Mouse (Mus musculus) embryonic facial prominence, embryonic 12.5 days (tissue): ENCODE data around the gene Slc48a1. TPM values are rescaled to one million over a fixed set of nuclear protein-coding genes. Genes with fewer than 3 reads are reported as not detected.

Experiments
- ATAC-seq: fragments of 200-750 bp; cut with Nextera tagmentation; 2 replicates; pipeline ENCODE4 v1.8.0; 2017; ENCODE audit not compliant: insufficient number of reproducible peaks, insufficient read depth, low FRiP score, low TSS enrichment
- H3K27ac ChIP-seq: fragments of 300-500 bp; sonication (generic); 2 replicates; pipeline ENCODE4 v1.5.1; 2016; ENCODE audit warnings: mild to moderate bottlenecking
- H3K27me3 ChIP-seq: fragments of 300-500 bp; sonication (generic); 2 replicates; pipeline ENCODE4 v1.6.1; 2016; ENCODE audit warnings: mild to moderate bottlenecking, moderate library complexity
- H3K36me3 ChIP-seq: fragments of 300-500 bp; sonication (generic); 2 replicates; pipeline ENCODE4 v1.6.1; 2016; ENCODE audit warnings: mild to moderate bottlenecking
- H3K4me1 ChIP-seq: fragments of 300-500 bp; sonication (generic); 2 replicates; pipeline ENCODE4 v1.6.1; 2016
- H3K4me2 ChIP-seq: fragments of 300-500 bp; sonication (generic); replicated peaks from 2 replicates; pipeline ENCODE4 v1.6.1; 2016; ENCODE audit warnings: mild to moderate bottlenecking, moderate library complexity
- H3K4me3 ChIP-seq: fragments of 300-500 bp; sonication (generic); 2 replicates; pipeline ENCODE4 v1.5.1; 2016; ENCODE audit warnings: mild to moderate bottlenecking
- H3K9ac ChIP-seq: fragments of 300-500 bp; sonication (generic); 2 replicates; pipeline ENCODE4 v1.6.1; 2016; ENCODE audit warnings: mild to moderate bottlenecking, moderate library complexity
- H3K9me3 ChIP-seq: fragments of 300-500 bp; sonication (generic); 2 replicates; pipeline ENCODE4 v1.6.1; 2016; ENCODE audit warnings: mild to moderate bottlenecking, moderate library complexity
- WGBS: fragments of 180-500 bp; shearing (Covaris S2); methylation state at CpG from one replicate; pipeline ENCODE4 v1.1.7; 2016; 5-methylcytosine and 5-hydroxymethylcytosine counted together
- polyA plus RNA-seq: library from polyadenylated mRNA; unstranded; fragments of >200 nt; fragmentation: Nextera tagmentation; extraction: Ambion mirVana; gene quantifications from 2 replicates; pipeline ENCODE4 v1.2.1, GENCODE M21; 2016

Slc48a1 gene
- polyA plus RNA-seq, 1 experiment from 2014 or later = 32.6 TPM

DNA sequence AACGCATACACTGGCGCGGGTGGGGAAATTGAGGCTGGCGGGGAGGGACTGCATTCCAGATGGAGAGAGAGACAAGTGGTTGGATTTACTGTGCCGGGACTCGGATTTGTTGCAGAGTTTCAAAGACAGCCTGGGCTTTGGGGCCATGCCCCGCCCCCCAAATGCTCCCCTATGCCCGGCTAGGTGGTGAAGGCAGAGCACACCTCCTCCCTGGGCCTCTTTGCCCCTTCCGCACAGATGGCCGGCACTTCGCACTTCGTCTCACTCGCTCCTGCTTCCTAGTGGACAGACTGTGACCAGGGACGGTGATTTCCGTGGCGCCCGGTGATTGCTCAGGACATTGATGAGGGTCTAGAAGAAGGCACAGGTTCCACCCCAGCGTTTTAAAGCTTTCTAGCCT lies 10.1 kb upstream of the Slc48a1 start:
- H3K27ac ChIP-seq = 0 out of 2 replicates have a peak overlapping the region, but pooled peaks have one; percentile 54
- peaks cover 43% of the 10 kb centered on the region for H3K4me1 ChIP-seq

GRCm38 (mm10) chr15:97770280-97770679 lies 8.0 kb upstream of the Slc48a1 start:
- ATAC-seq = no peak
- Histone ChIP-seq H3K4me2 (no peak overlapping the region), H3K4me3 (no peak overlapping the region), H3K27ac (no peak overlapping the region), H3K9ac (no peak overlapping the region), H3K36me3 (no peaks in the 10 kb centered on the region), H3K4me1 (peaks cover 48% of the 10 kb centered on the region), H3K27me3 (peaks cover 33% of the 10 kb centered on the region), H3K9me3 (no peaks in the 10 kb centered on the region)
- 76% methylated on average over 8 of the region's 8 CpGs for WGBS

More for the DNA sequence above, 10.1 kb upstream of the Slc48a1 start:
- H3K4me2 ChIP-seq = peak overlapping the region; percentile 94
- H3K27me3 ChIP-seq = peaks cover 41% of the 10 kb centered on the region
- peak overlapping the region; percentile 47 for H3K9ac ChIP-seq
- H3K9me3 ChIP-seq = no peaks in the 10 kb centered on the region
- 1% methylated on average over 18 of the region's 18 CpGs for WGBS
- no peak for ATAC-seq
- H3K4me3 ChIP-seq = peak overlapping the region; percentile 48
- H3K36me3 ChIP-seq = no peaks in the 10 kb centered on the region

DNA sequence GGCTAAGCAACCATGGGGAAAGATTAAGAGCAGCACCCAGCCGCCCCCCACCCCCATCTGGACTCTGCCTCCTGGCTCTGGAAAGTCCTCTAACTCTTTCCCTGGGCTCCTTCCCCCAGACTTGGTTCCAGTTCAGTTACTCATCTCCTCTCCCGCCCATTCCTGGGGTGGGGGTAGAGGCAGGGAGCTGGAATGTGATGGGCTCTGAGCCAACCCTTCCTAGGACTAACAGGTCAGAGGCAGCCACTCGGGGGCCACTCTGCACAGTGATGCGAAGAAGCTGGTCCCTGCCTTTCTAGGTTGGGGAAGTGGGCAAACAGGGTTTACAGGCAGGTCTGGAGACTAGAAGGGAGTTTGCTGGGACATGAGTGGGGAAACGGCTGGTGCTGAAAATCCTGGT lies 5.2 kb upstream of the Slc48a1 start:
- Histone ChIP-seq H3K27ac (peak overlapping the region; percentile 77), H3K9ac (no peak overlapping the region), H3K27me3 (peaks cover 10% of the 10 kb centered on the region), H3K9me3 (no peaks in the 10 kb centered on the region), H3K4me1 (peaks cover 24% of the 10 kb centered on the region), H3K36me3 (no peaks in the 10 kb centered on the region), H3K4me3 (no peak overlapping the region), H3K4me2 (peak overlapping the region; percentile 10; the same call in 1 of the 2 replicates)
- ATAC-seq = peak; percentile 67; the same call in 1 of the 2 replicates
- WGBS = 24% methylated on average over 5 of the region's 5 CpGs

GRCm38 (mm10) chr15:97773961-97774370 lies 4.4 kb upstream of the Slc48a1 start:
- Histone ChIP-seq H3K27ac (peak overlapping the region; percentile 77), H3K9me3 (no peaks in the 10 kb centered on the region), H3K36me3 (no peaks in the 10 kb centered on the region), H3K9ac (no peak overlapping the region; the same call in 1 of the 2 replicates), H3K4me2 (no peak overlapping the region), H3K27me3 (peaks cover 9% of the 10 kb centered on the region; the same call in 1 of the 2 replicates), H3K4me3 (no peak overlapping the region), H3K4me1 (peaks cover 18% of the 10 kb centered on the region)
- 54% methylated on average over 5 of the region's 5 CpGs for WGBS
- ATAC-seq = no peak

DNA sequence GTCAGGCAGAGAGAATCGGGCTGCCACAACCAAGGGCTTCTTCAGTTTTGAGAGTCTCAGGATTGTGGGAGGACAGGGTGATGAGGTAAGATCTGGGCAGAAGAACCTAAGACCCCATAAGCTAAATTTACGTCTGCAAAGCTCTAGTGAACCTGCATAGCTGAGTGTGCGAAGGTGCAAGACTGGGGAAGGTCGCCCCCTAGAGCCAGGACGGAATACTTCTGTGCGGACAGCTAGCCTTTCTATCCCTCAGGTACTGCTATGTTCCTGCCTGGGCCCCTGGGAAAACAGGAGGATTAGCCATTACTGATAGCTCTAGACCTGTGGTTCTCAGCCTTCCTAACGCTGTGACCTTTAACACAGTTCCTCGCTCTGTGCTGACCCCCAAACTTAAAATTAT lies 1.8 kb upstream of the Slc48a1 start:
- H3K4me1 ChIP-seq = peaks cover 29% of the 10 kb centered on the region
- no peak for ATAC-seq
- H3K36me3 ChIP-seq = no peaks in the 10 kb centered on the region
- H3K9me3 ChIP-seq = no peaks in the 10 kb centered on the region
- H3K27ac ChIP-seq = no peak overlapping the region
- no peak overlapping the region for H3K4me2 ChIP-seq
- peaks cover 1% of the 10 kb centered on the region; the same call in 1 of the 2 replicates for H3K27me3 ChIP-seq
- H3K4me3 ChIP-seq = no peak overlapping the region
- 12% methylated on average over 8 of the region's 8 CpGs for WGBS
- H3K9ac ChIP-seq = no peak overlapping the region

DNA sequence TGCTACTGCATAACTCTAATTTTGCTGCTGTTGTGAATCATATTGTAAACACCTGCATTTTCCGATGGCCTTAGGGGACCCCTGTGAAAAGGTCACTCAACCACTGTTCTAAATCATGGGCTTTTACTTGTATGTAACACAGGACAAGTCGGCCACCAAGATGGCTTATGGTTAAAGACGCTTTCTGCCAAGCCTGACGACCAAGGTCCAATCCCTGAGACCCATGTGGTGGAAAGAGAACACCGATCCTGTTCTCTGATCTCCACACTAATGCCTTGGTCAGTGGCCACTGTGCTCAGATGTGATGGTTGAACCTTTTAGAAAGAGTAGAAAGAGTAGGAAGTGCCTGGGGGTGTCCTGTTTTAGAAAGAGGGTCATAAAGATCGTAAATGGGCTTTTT lies 1.4 kb upstream of the Slc48a1 start:
- peaks cover 33% of the 10 kb centered on the region for H3K4me1 ChIP-seq
- H3K4me3 ChIP-seq = no peak overlapping the region
- WGBS = 79% methylated on average over 6 of the region's 6 CpGs

DNA sequence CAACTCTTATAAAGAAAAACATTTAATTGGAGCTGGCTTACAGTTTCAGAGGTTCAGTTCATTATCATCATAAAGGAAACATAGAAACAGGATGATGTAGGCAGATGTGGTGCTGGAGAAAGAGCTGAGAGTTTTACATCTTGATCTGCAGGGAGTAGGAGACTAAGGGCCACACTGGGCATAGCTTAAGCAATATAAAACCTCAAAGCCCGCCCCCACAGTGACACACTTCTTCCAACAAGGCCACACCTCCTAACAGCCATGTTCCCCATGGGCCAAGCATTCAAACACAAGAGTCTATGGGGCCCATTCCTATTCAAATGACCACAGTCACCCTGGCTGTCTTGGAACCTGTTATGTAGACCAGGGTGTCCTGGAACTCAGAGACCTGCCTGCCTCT lies 1.3 kb downstream of the Slc48a1 start:
- Histone ChIP-seq H3K36me3 (no peaks in the 10 kb centered on the region), H3K9ac (no peak overlapping the region), H3K27me3 (no peaks in the 10 kb centered on the region), H3K4me3 (no peak overlapping the region), H3K27ac (no peak overlapping the region), H3K9me3 (no peaks in the 10 kb centered on the region), H3K4me1 (peaks cover 22% of the 10 kb centered on the region), H3K4me2 (no peak overlapping the region)
- no peak for ATAC-seq
- 92% methylated on average over 1 of the region's 1 CpGs for WGBS

More for the DNA sequence above, 1.4 kb upstream of the Slc48a1 start:
- no peaks in the 10 kb centered on the region for H3K9me3 ChIP-seq
- ATAC-seq = no peak
- no peaks in the 10 kb centered on the region for H3K27me3 ChIP-seq
- H3K4me2 ChIP-seq = no peak overlapping the region
- H3K36me3 ChIP-seq = no peaks in the 10 kb centered on the region
- H3K27ac ChIP-seq = no peak overlapping the region
- H3K9ac ChIP-seq = no peak overlapping the region

GRCm38 (mm10) chr15:97780611-97781031 lies 2.3 kb downstream of the Slc48a1 start:
- no peaks in the 10 kb centered on the region for H3K27me3 ChIP-seq
- H3K4me3 ChIP-seq = no peak overlapping the region
- no peaks in the 10 kb centered on the region for H3K36me3 ChIP-seq
- no peak overlapping the region for H3K9ac ChIP-seq
- no peaks in the 10 kb centered on the region for H3K9me3 ChIP-seq
- H3K4me1 ChIP-seq = peaks cover 22% of the 10 kb centered on the region
- ATAC-seq = no peak
- WGBS = 54% methylated on average over 12 of the region's 12 CpGs
- no peak overlapping the region for H3K4me2 ChIP-seq
- peak overlapping the region; percentile 5; the same call in 1 of the 2 replicates for H3K27ac ChIP-seq

DNA sequence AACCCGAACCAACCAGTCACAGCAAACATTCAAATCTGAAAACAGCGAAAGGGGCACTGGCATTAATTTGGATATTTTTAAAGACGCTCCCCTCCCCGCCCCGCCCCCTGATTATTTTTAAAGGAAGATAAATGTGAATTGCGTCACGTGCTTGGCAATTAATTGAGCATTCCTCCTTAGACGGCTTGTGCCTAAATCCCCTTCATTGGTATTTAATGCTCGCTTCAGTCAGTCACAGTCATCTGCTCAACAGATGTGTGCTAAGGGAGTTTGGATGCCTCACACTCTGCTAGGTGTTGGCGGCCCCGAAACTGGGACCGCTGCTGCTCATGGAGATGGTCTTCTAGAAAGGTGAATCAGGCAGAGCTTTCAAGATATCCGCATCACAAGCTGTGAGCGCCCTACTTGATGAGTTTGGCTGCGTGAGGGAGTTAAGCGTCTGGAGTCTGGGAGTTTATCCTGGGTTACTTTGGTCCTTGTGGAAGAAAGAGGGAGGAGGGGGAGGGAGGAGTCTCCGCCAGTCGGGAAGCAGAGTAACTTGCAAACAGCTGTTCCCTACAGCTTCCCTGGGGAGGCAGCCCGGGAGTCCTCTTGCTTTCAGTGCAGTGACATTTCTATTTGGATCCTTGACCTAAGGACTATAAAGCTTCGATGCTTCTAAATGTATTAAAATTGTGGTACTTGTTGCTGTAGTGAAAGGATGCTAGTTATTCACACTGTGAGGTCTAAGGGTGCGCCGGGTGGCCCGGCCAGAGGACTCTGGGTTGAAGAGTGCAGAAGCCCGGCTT lies 3.8 kb downstream of the Slc48a1 start:
- no peak for ATAC-seq
- no peaks in the 10 kb centered on the region for H3K27me3 ChIP-seq
- peak overlapping the region; percentile 36 for H3K27ac ChIP-seq
- peak overlapping the region; percentile 34 for H3K4me2 ChIP-seq
- H3K4me1 ChIP-seq = peaks cover 22% of the 10 kb centered on the region
- 4% methylated on average over 24 of the region's 24 CpGs for WGBS
- H3K9ac ChIP-seq = no peak overlapping the region
- no peaks in the 10 kb centered on the region for H3K9me3 ChIP-seq
- H3K36me3 ChIP-seq = no peaks in the 10 kb centered on the region
- no peak overlapping the region for H3K4me3 ChIP-seq

DNA sequence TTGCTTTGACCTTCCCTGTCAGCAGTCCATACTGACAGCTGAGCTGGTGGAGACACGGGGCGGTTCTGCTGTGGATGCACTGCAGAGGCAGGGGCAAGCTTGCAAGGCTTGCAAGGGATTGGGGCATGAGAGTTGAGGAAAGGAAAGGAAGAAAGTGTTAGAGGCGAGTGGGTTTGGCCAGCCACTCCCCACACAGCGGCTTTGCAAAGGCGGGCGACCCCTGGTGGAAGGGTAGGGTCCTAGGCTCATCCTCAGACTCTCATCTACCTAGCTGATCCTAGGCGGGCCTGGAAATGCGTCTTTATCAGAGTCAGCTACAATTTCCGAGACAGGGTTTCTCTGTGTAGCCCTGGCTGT lies 4.4 kb downstream of the Slc48a1 start:
- Histone ChIP-seq H3K27ac (peak overlapping the region; percentile 36), H3K9ac (no peak overlapping the region), H3K36me3 (no peaks in the 10 kb centered on the region), H3K4me2 (peak overlapping the region; percentile 34), H3K4me3 (no peak overlapping the region), H3K4me1 (peaks cover 22% of the 10 kb centered on the region), H3K27me3 (no peaks in the 10 kb centered on the region), H3K9me3 (no peaks in the 10 kb centered on the region)
- 5% methylated on average over 9 of the region's 9 CpGs for WGBS
- ATAC-seq = 0 out of 2 replicates have a peak, but pooled peaks have one; percentile 6

DNA sequence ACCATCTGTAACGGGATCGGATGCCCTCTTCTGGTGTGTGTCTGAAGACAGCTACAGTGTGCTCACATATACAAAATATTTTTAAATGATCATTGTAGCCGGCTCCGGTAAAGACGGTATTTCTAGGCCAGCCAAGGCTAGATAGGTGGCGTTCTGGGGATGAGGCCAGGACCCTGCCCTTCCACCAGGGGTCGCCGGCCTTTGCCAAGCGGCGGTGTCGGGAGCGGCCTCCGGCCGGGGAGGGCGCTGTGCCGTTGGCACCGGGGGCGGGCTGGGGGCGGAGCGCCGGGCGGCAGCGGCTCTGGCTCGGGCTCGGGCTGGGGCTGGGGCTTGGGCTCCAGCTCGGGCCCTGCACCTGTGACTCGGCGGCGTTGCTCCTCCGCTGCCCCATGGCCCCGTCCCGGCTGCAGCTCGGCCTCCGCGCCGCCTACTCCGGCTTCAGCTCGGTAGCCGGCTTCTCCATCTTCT lies 5.8 kb downstream of the Slc48a1 start:
- peak overlapping the region; percentile 46; the same call in 1 of the 2 replicates for H3K27ac ChIP-seq
- ATAC-seq = peak; percentile 77
- peak overlapping the region; percentile 77 for H3K4me3 ChIP-seq
- H3K9me3 ChIP-seq = no peaks in the 10 kb centered on the region
- H3K27me3 ChIP-seq = no peaks in the 10 kb centered on the region
- 2% methylated on average over 39 of the region's 39 CpGs for WGBS
- no peaks in the 10 kb centered on the region for H3K36me3 ChIP-seq
- H3K4me2 ChIP-seq = peak overlapping the region; percentile 96
- H3K9ac ChIP-seq = peak overlapping the region; percentile 81
- H3K4me1 ChIP-seq = peaks cover 22% of the 10 kb centered on the region
